Mouse (Mus musculus) kidney, postnatal 0 days (tissue): ENCODE results near the gene Smtn. TPM values are rescaled to one million over a fixed set of nuclear protein-coding genes. Genes with fewer than 3 reads are reported as not detected.

Experiments used
- ATAC-seq: fragments of 200-750 bp; cut with Nextera tagmentation; replicated peaks from 2 replicates; pipeline ENCODE4 v1.8.0; 2017; ENCODE audit warnings: low read depth, moderate number of reproducible peaks, moderate TSS enrichment, moderate library complexity; ENCODE audit not compliant: low FRiP score
- DNase-seq: peaks from one replicate; pipeline ENCODE4 v3.0.0-alpha.2; 2016; ENCODE audit warnings: low spot score
- H3K27ac ChIP-seq: fragments of 300-500 bp; sonication (generic); 2 replicates; pipeline ENCODE4 v1.5.1; 2014; ENCODE audit warnings: mild to moderate bottlenecking
- H3K27me3 ChIP-seq: fragments of 300-500 bp; sonication (generic); 2 replicates; pipeline ENCODE4 v1.6.1; 2014; ENCODE audit warnings: low read length, mixed read lengths; ENCODE audit not compliant: insufficient read depth
- H3K36me3 ChIP-seq: fragments of 300-500 bp; sonication (generic); 2 replicates; pipeline ENCODE4 v1.6.1; 2014; ENCODE audit warnings: low read length, mixed read lengths; ENCODE audit not compliant: insufficient read depth
- H3K4me1 ChIP-seq: fragments of 300-500 bp; sonication (generic); replicated peaks from 2 replicates; pipeline ENCODE4 v1.6.1; 2014; ENCODE audit warnings: antibody characterized with exemption, low read length, mixed read lengths; ENCODE audit not compliant: insufficient read depth
- H3K4me2 ChIP-seq: fragments of 300-500 bp; sonication (generic); 2 replicates; pipeline ENCODE4 v1.6.1; 2014; ENCODE audit warnings: mild to moderate bottlenecking, low read length, moderate library complexity, mixed read lengths
- H3K4me3 ChIP-seq: fragments of 300-500 bp; sonication (generic); replicated peaks from 2 replicates; pipeline ENCODE4 v1.5.1; 2014; ENCODE audit warnings: low read depth, low read length
- H3K9ac ChIP-seq: fragments of 300-500 bp; sonication (generic); 2 replicates; pipeline ENCODE4 v1.6.1; 2014; ENCODE audit warnings: low read depth, low read length
- H3K9me3 ChIP-seq: fragments of 300-500 bp; sonication (generic); replicated peaks from 2 replicates; pipeline ENCODE4 v1.6.1; 2016; ENCODE audit warnings: low read length, inconsistent platforms, mixed read lengths
- CTCF ChIP-seq: IDR thresholded peaks from 2 replicates; pipeline ENCODE4 v1.5.1; 2016; ENCODE audit warnings: antibody characterized with exemption, low read depth, mild to moderate bottlenecking, moderate library complexity
- WGBS: fragments of 180-500 bp; shearing (Covaris S2); extraction: QIAGEN DNeasy Blood & Tissue Kit; methylation state at CpG from one replicate; pipeline ENCODE4 v1.1.7; 2014; 5-methylcytosine and 5-hydroxymethylcytosine counted together
- polyA plus RNA-seq: library from polyadenylated mRNA; unstranded; fragments of >200 nt; fragmentation: Nextera tagmentation; extraction: Ambion mirVana; gene quantifications from 2 replicates; pipeline ENCODE4 v1.2.1, GENCODE M21; 2015

Smtn gene
- polyA plus RNA-seq, 1 experiment from 2014 or later, result 86.4 TPM

- no peak overlapping the region for H3K4me3 ChIP-seq
- DNase-seq, result no peak
- no peaks in the 10 kb centered on the region for H3K27me3 ChIP-seq
- WGBS, result 87% methylated on average over 24 of the region's 24 CpGs
- no peaks in the 10 kb centered on the region for H3K4me1 ChIP-seq
- TF ChIP-seq CTCF, result no peak
- no peak overlapping the region for H3K9ac ChIP-seq
- no peak for ATAC-seq
- no peak overlapping the region for H3K27ac ChIP-seq
- H3K36me3 ChIP-seq, result peaks cover 95% of the 10 kb centered on the region
- no peaks in the 10 kb centered on the region for H3K9me3 ChIP-seq
- H3K4me2 ChIP-seq, result no peak overlapping the region
These were observed 13.3 kb downstream of the Smtn start for GRCm38 (mm10) chr11:3526979-3527738.

- H3K9me3 ChIP-seq, result no peaks in the 10 kb centered on the region
- H3K4me2 ChIP-seq, result no peak overlapping the region
- no peaks in the 10 kb centered on the region for H3K27me3 ChIP-seq
- no peak overlapping the region for H3K9ac ChIP-seq
- TF ChIP-seq CTCF, result no peak
- WGBS, result 82% methylated on average over 9 of the region's 9 CpGs
- ATAC-seq (no peak), DNase-seq (no peak)
- no peak overlapping the region for H3K27ac ChIP-seq
- H3K4me3 ChIP-seq, result no peak overlapping the region
- H3K36me3 ChIP-seq, result peaks cover 94% of the 10 kb centered on the region
- H3K4me1 ChIP-seq, result no peaks in the 10 kb centered on the region
These were observed 14.2 kb downstream of the Smtn start for GRCm38 (mm10) chr11:3526207-3526606.

- H3K27ac ChIP-seq, result no peak overlapping the region
- H3K27me3 ChIP-seq, result no peaks in the 10 kb centered on the region
- no peaks in the 10 kb centered on the region for H3K9me3 ChIP-seq
- no peak for DNase-seq
- no peak for ATAC-seq
- H3K4me3 ChIP-seq, result no peak overlapping the region
- TF ChIP-seq CTCF, result no peak
- H3K4me2 ChIP-seq, result no peak overlapping the region
- no peak overlapping the region for H3K9ac ChIP-seq
- 86% methylated on average over 4 of the region's 4 CpGs for WGBS
- peaks cover 94% of the 10 kb centered on the region for H3K36me3 ChIP-seq
- H3K4me1 ChIP-seq, result no peaks in the 10 kb centered on the region
These were observed 14.9 kb downstream of the Smtn start for GRCm38 (mm10) chr11:3525560-3525959.

GRCm38 (mm10) chr11:3523840-3524582 lies 16.4 kb downstream of the Smtn start:
- H3K4me3 ChIP-seq, result no peak overlapping the region
- H3K9ac ChIP-seq, result no peak overlapping the region
- TF ChIP-seq CTCF, result no peak
- H3K4me2 ChIP-seq, result no peak overlapping the region
- no peaks in the 10 kb centered on the region for H3K27me3 ChIP-seq
- 93% methylated on average over 7 of the region's 7 CpGs for WGBS
- H3K36me3 ChIP-seq, result peaks cover 93% of the 10 kb centered on the region
- H3K9me3 ChIP-seq, result no peaks in the 10 kb centered on the region
- DNase-seq, result no peak
- H3K27ac ChIP-seq, result no peak overlapping the region
- no peak for ATAC-seq
- H3K4me1 ChIP-seq, result no peaks in the 10 kb centered on the region

- no peak overlapping the region for H3K4me3 ChIP-seq
- no peak for TF ChIP-seq CTCF
- no peak for DNase-seq
These were observed 18.0 kb downstream of the Smtn start for GRCm38 (mm10) chr11:3522285-3523000.

More at GRCm38 (mm10) chr11:3522285-3523000, 18.0 kb downstream of the Smtn start:
- peaks cover 6% of the 10 kb centered on the region; the same call in 1 of the 2 replicates for H3K4me1 ChIP-seq
- no peaks in the 10 kb centered on the region for H3K27me3 ChIP-seq
- H3K9me3 ChIP-seq, result no peaks in the 10 kb centered on the region
- peaks cover 77% of the 10 kb centered on the region for H3K36me3 ChIP-seq
- H3K4me2 ChIP-seq, result no peak overlapping the region
- H3K9ac ChIP-seq, result no peak overlapping the region
- H3K27ac ChIP-seq, result no peak overlapping the region
- 94% methylated on average over 17 of the region's 17 CpGs for WGBS
- no peak for ATAC-seq
